7 mouse cellular contexts compared by ENCODE assay signal in the genomic region with DNA sequence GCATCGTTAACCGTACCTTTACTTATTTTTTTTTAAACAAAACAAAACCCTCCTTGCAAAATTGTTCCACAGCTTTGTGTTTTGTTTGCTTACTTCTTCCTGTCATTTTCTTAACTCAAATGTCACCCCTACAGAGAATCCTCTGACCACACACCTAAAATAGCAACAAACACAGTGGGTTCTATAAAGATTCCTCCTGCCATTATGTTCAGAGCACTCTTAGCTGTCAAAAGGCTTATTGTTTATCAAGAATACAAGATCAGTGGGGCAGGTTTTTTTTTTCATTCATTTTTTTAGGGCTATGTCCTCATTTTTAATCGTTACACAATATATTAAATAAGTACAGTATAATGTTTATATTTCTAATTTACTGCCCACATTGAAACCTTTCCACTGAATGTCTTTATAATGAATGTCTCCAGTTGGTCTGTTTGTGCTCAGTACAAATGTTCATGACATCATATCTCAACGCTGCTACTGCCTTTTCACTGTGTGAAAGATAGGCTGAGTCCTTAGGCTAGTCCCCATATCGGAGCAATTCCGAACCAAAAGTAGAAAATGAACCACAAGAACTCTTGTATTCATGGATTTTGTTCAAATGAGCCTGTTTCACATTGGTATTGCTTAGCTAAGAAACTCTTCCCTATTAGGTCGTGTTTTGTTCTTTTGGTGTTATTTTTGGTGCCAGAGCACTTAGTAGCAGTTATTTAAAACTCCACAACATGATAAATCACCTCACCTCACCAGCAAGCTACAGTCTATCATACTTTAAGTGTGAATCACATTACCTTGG. TPM values are rescaled to one million over a fixed set of nuclear protein-coding genes. Genes with fewer than 3 reads are reported as not detected.
DNase-seq lines count a peak whose midpoint lies in the region; ATAC-seq and TF ChIP-seq lines count a peak whose summit lies in the region.

No protein-coding gene starts in this region.

- peak overlapping the region; percentile 84 for H3K4me2 ChIP-seq in lung, postnatal 0 days (replicated peaks; ENCODE audit: low read depth, low read length)
- H3K4me2 ChIP-seq in embryonic facial prominence, embryonic 11.5 days (ENCODE audit: low read depth, low read length), result peak overlapping the region; percentile 70
- peak overlapping the region; percentile 62 for H3K4me2 ChIP-seq in limb, embryonic 12.5 days
- peak overlapping the region; percentile 63 for H3K4me2 ChIP-seq in stomach, embryonic 15.5 days

- peak overlapping the region; percentile 97; the same call in 1 of the 2 replicates for H3K4me3 ChIP-seq in lung, postnatal 0 days (ENCODE audit: low read depth, low read length)
- peak overlapping the region; percentile 79 for H3K4me3 ChIP-seq in embryonic facial prominence, embryonic 11.5 days (ENCODE audit: low read depth, low read length)
- peak overlapping the region; percentile 94 for H3K4me3 ChIP-seq in limb, embryonic 12.5 days (replicated peaks)
- H3K4me3 ChIP-seq in stomach, embryonic 15.5 days (replicated peaks), result peak overlapping the region; percentile 92

- peak overlapping the region; percentile 100 for H3K27ac ChIP-seq in lung, postnatal 0 days (ENCODE audit: low read length)
- H3K27ac ChIP-seq in embryonic facial prominence, embryonic 11.5 days (replicated peaks; ENCODE audit: low read depth, low read length), result peak overlapping the region; percentile 99
- H3K27ac ChIP-seq in limb, embryonic 12.5 days, result peak overlapping the region; percentile 100
- peak overlapping the region; percentile 100 for H3K27ac ChIP-seq in stomach, embryonic 15.5 days

- no peak for TF ChIP-seq CTCF in lung, postnatal 0 days (IDR thresholded peaks at IDR 0.05)

- H3K27me3 ChIP-seq in lung, postnatal 0 days (replicated peaks; ENCODE audit: insufficient read depth, low read length), result no peaks in the 10 kb centered on the region
- no peaks in the 10 kb centered on the region for H3K27me3 ChIP-seq in embryonic facial prominence, embryonic 11.5 days (ENCODE audit: control insufficient read depth, insufficient read depth, low read length)
- H3K27me3 ChIP-seq in limb, embryonic 12.5 days, result no peaks in the 10 kb centered on the region
- H3K27me3 ChIP-seq in stomach, embryonic 15.5 days (replicated peaks), result no peaks in the 10 kb centered on the region

- H3K36me3 ChIP-seq in lung, postnatal 0 days (ENCODE audit: insufficient read depth, low read length), result no peaks in the 10 kb centered on the region
- H3K36me3 ChIP-seq in embryonic facial prominence, embryonic 11.5 days (replicated peaks; ENCODE audit: control insufficient read depth, insufficient read depth, low read depth, low read length), result no peaks in the 10 kb centered on the region
- no peaks in the 10 kb centered on the region for H3K36me3 ChIP-seq in limb, embryonic 12.5 days
- H3K36me3 ChIP-seq in stomach, embryonic 15.5 days, result no peaks in the 10 kb centered on the region

- H3K9ac ChIP-seq in lung, postnatal 0 days (replicated peaks; ENCODE audit: low read depth), result peak overlapping the region; percentile 87
- peak overlapping the region; percentile 92 for H3K9ac ChIP-seq in embryonic facial prominence, embryonic 11.5 days (replicated peaks; ENCODE audit: low read length)
- H3K9ac ChIP-seq in limb, embryonic 12.5 days (replicated peaks), result peak overlapping the region; percentile 93
- peak overlapping the region; percentile 98; the same call in 1 of the 2 replicates for H3K9ac ChIP-seq in stomach, embryonic 15.5 days

- TF ChIP-seq EP300 in lung, postnatal 0 days (IDR thresholded peaks at IDR 0.05), result no peak; the same call in 1 of the 2 replicates

- no peak for ATAC-seq in lung, postnatal 0 days
- ATAC-seq in embryonic facial prominence, embryonic 11.5 days (replicated peaks; ENCODE audit: insufficient number of reproducible peaks, low FRiP score, low TSS enrichment, low read depth), result no peak
- ATAC-seq in limb, embryonic 12.5 days (ENCODE audit: insufficient number of reproducible peaks, insufficient read depth, low FRiP score, low TSS enrichment, low read depth), result no peak
- ATAC-seq in stomach, embryonic 15.5 days (ENCODE audit: insufficient read depth, low FRiP score, low read depth), result no peak

- DNase-seq in lung, postnatal 0 days (ENCODE audit: low spot score), result peak; percentile 23
- DNase-seq in lung, postnatal 10 days, result no peak
- no peak for DNase-seq in embryonic facial prominence, embryonic 11.5 days (ENCODE audit: low spot score)
- DNase-seq in adrenal gland, postnatal 10 days, result no peak
- no peak for DNase-seq in right cerebral cortex, adult 2 months (ENCODE audit: low spot score in 2 of 2)

- no peaks in the 10 kb centered on the region for H3K9me3 ChIP-seq in lung, postnatal 0 days (ENCODE audit: low read length)
- no peaks in the 10 kb centered on the region for H3K9me3 ChIP-seq in embryonic facial prominence, embryonic 11.5 days (replicated peaks; ENCODE audit: control insufficient read depth, low read length)
- no peaks in the 10 kb centered on the region for H3K9me3 ChIP-seq in limb, embryonic 12.5 days
- H3K9me3 ChIP-seq in stomach, embryonic 15.5 days, result no peaks in the 10 kb centered on the region

- peaks cover 5% of the 10 kb centered on the region; the same call in 1 of the 2 replicates for H3K4me1 ChIP-seq in lung, postnatal 0 days (ENCODE audit: insufficient read depth, low read depth, low read length)
- no peaks in the 10 kb centered on the region for H3K4me1 ChIP-seq in embryonic facial prominence, embryonic 11.5 days (ENCODE audit: control insufficient read depth, insufficient read depth, low read length)
- peaks cover 13% of the 10 kb centered on the region; the same call in 1 of the 2 replicates for H3K4me1 ChIP-seq in limb, embryonic 12.5 days (replicated peaks)
- peaks cover 6% of the 10 kb centered on the region; the same call in 1 of the 2 replicates for H3K4me1 ChIP-seq in stomach, embryonic 15.5 days

- WGBS in lung, postnatal 0 days, result 34% methylated on average over 7 of the region's 7 CpGs
- WGBS in embryonic facial prominence, embryonic 11.5 days, result 60% methylated on average over 7 of the region's 7 CpGs
- 50% methylated on average over 7 of the region's 7 CpGs for WGBS in limb, embryonic 12.5 days
- WGBS in stomach, embryonic 15.5 days, result 32% methylated on average over 7 of the region's 7 CpGs

RNA-seq across cellular contexts. Expression of a gene that starts 1.2 kb away (rescaled TPM):
- 7.5 and 8.4 TPM in 2 replicates for polyA plus RNA-seq in lung, postnatal 0 days (2015; fragmentation: Nextera tagmentation; extraction: Ambion mirVana)
- 5.5 and 5.8 TPM in 2 replicates for polyA plus RNA-seq in embryonic facial prominence, embryonic 11.5 days (2014; fragmentation: Nextera tagmentation; extraction: Ambion mirVana)
- 10.2 and 11.6 TPM in 2 replicates for polyA plus RNA-seq in limb, embryonic 12.5 days (2016; fragmentation: Nextera tagmentation; extraction: Ambion mirVana)
- 8.9 and 9.2 TPM in 2 replicates for polyA plus RNA-seq in stomach, embryonic 15.5 days (2015; fragmentation: Nextera tagmentation; extraction: Ambion mirVana)
- 100 to 1,000 TPM; 101 to 135 TPM for total RNA-seq in adrenal gland, postnatal 10 days (2021)
